Mouse (Mus musculus): ENCODE results near the gene Zfp42. TPM values are rescaled to one million over a fixed set of nuclear protein-coding genes. Genes with fewer than 3 reads are reported as not detected.

The Zfp42 gene
- polyA plus RNA-seq (2014; fragmentation: Illumina TruSeq; extraction: RNeasy Lipid Tissue Mini Kit (QIAGEN cat#74804); ENCODE audit: low read depth, low replicate concordance): not detected

DNA sequence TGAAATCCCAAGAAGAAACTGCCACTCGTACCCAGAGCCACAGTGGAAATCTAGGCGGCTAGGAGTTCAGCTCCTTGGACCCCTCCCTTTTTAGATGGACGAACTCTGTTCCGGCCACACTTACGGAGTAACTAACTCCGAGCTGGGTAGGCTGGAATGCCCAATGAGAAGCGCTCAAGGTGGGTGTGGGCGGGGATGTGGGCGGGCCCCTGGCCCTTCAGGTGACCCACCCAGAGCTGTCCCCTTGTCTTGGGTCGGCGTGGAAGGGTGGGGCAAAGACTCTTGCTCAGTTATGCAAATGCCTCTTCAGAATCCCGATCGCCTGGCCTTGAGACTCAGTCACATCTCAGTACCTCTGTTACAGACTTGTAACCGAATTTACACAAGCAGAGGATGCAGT is at the start of gene Zfp42:
Gene Zfp42, minus strand, starts transcription at position 85 of the 400 bp plus-strand sequence.

Other genes with a start within 250 kb of the Zfp42 start
- not detected for gene Triml1, start 165.5 kb downstream of the Zfp42 start, polyA plus RNA-seq (2014; fragmentation: Illumina TruSeq; extraction: RNeasy Lipid Tissue Mini Kit (QIAGEN cat#74804); ENCODE audit: low read depth, low replicate concordance)
- gene Triml2, start 126.4 kb downstream of the Zfp42 start, polyA plus RNA-seq (2014; fragmentation: Illumina TruSeq; extraction: RNeasy Lipid Tissue Mini Kit (QIAGEN cat#74804); ENCODE audit: low read depth, low replicate concordance): not detected
- not detected for gene Adam26b, start 221.1 kb upstream of the Zfp42 start, polyA plus RNA-seq (2014; fragmentation: Illumina TruSeq; extraction: RNeasy Lipid Tissue Mini Kit (QIAGEN cat#74804); ENCODE audit: low read depth, low replicate concordance)